ENCODE assay signal across 8 mouse cellular contexts in the genomic region with DNA sequence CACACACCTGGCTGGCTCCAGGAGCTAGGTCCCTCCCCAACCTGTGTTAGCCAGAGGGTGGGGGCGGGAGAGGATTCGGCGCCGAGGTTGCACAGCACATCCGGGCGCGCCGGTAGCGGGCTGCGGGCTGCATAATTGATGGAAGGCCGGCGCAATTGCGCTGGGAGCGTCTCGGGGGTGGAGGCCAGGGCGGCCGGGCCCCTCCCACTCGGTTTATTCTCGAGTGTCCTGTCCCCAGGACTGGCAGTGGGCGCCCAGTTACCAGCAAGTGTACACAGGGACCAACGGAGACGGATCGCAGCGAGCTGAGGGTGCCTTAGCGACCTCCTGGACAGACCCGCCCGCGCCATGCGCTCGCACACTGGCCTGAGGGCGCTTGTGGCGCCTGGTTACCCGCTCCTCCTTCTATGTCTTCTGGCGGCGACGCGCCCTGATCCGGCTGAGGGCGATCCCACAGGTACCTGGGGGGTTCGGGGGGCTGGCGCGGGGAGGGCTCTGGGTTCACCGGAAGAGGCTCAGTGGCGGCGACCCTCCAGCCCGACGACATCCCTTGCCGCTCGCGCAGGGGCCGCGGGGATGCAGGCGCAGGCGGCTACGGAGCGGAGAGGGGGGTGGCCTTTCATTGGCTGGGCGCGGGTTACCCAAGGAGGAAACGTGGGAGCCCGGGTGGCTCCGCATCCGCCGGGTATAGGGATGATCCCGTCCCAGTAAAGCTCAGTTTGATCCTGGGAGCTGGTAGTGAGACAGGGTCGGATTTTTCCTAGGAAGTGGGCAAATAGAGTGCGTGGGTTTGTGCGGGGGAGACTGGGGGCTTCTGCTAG. TPM values are rescaled to one million over a fixed set of nuclear protein-coding genes. Genes with fewer than 3 reads are reported as not detected.
DNase-seq lines count a peak whose midpoint lies in the region; ATAC-seq lines count a peak whose summit lies in the region.

Gm17509 (minus strand) TSS at position 575 of the 821 bp plus-strand sequence.

- H3K9me3 ChIP-seq in forebrain, embryonic 15.5 days: no peaks in the 10 kb centered on the region
- no peaks in the 10 kb centered on the region for H3K9me3 ChIP-seq in hindbrain, embryonic 12.5 days (replicated peaks)

- peak within 1 kb of the TSS; percentile 92 for H3K4me3 ChIP-seq in forebrain, embryonic 15.5 days
- H3K4me3 ChIP-seq in hindbrain, embryonic 12.5 days: peak within 1 kb of the TSS; percentile 68

- no peaks in the 10 kb centered on the region for H3K27me3 ChIP-seq in forebrain, embryonic 15.5 days
- H3K27me3 ChIP-seq in hindbrain, embryonic 12.5 days: peaks cover 3% of the 10 kb centered on the region; the same call in 1 of the 2 replicates

- peak; percentile 85 for DNase-seq in R1 (ENCODE audit: low read depth, low spot score)
- peak; percentile 80 for DNase-seq in cerebellum, adult 11 months
- peak; percentile 37 for DNase-seq in left cerebral cortex, adult 11 months (ENCODE audit: low spot score)
- peak; percentile 64 for DNase-seq in lung, postnatal 14 days
- peak; percentile 60 for DNase-seq in ovary, postnatal 36 days (ENCODE audit: low spot score)
- peak; percentile 81 to 85 for DNase-seq in thymus, postnatal 36 days

- no peaks in the 10 kb centered on the region for H3K36me3 ChIP-seq in forebrain, embryonic 15.5 days
- no peaks in the 10 kb centered on the region for H3K36me3 ChIP-seq in hindbrain, embryonic 12.5 days

- ATAC-seq in forebrain, embryonic 15.5 days (replicated peaks): peak; percentile 94
- ATAC-seq in hindbrain, embryonic 12.5 days (ENCODE audit: low FRiP score): peak; percentile 92

- H3K4me1 ChIP-seq in forebrain, embryonic 15.5 days: peaks cover 15% of the 10 kb centered on the region
- peaks cover 14% of the 10 kb centered on the region for H3K4me1 ChIP-seq in hindbrain, embryonic 12.5 days

- H3K27ac ChIP-seq in forebrain, embryonic 15.5 days (replicated peaks): peak within 1 kb of the TSS; percentile 56
- peak within 1 kb of the TSS; percentile 71 for H3K27ac ChIP-seq in hindbrain, embryonic 12.5 days

- 0% methylated on average over 67 of the region's 67 CpGs for WGBS in forebrain, embryonic 15.5 days
- under 1% methylated on average over 67 of the region's 67 CpGs for WGBS in hindbrain, embryonic 12.5 days

- peak within 1 kb of the TSS; percentile 82 for H3K4me2 ChIP-seq in forebrain, embryonic 15.5 days (replicated peaks)
- peak within 1 kb of the TSS; percentile 75 for H3K4me2 ChIP-seq in hindbrain, embryonic 12.5 days (replicated peaks)

- peak within 1 kb of the TSS; percentile 92 for H3K9ac ChIP-seq in forebrain, embryonic 15.5 days (replicated peaks)
- H3K9ac ChIP-seq in hindbrain, embryonic 12.5 days: peak within 1 kb of the TSS; percentile 72

RNA-seq across cellular contexts. Expression of gene Gm17509, which starts in this region (rescaled TPM):
- 0.34 and 0.59 TPM in 2 replicates for polyA plus RNA-seq in forebrain, embryonic 15.5 days (2015; fragmentation: Nextera tagmentation; extraction: Ambion mirVana)
- polyA plus RNA-seq in hindbrain, embryonic 12.5 days (2016; fragmentation: Nextera tagmentation; extraction: Ambion mirVana): 0.62 and 0.69 TPM in 2 replicates

Comparison
In these comparisons a context has a peak if more than half of its experiments do, and no peak if none do; other contexts are left out.
1. Peak in every context shown above with its lines: DNase-seq, ATAC-seq, H3K4me3 ChIP-seq and H3K27ac ChIP-seq.
2. Peak in ATAC-seq, H3K4me3 ChIP-seq, H3K27ac ChIP-seq, H3K9ac ChIP-seq and H3K4me2 ChIP-seq in forebrain, embryonic 15.5 days; RNA of the gene not detected or under 1 TPM.
3. Peak in ATAC-seq, H3K4me3 ChIP-seq, H3K27ac ChIP-seq, H3K9ac ChIP-seq and H3K4me2 ChIP-seq in hindbrain, embryonic 12.5 days; RNA of the gene not detected or under 1 TPM.